Mouse (Mus musculus) spleen, adult 12 weeks (tissue): ENCODE measurements around the gene Ermard.

Experiments used
- DNase-seq: peaks from one replicate; pipeline ENCODE4 v3.0.0; 2022; ENCODE audit warnings: low spot score

The Ermard gene

GRCm38 (mm10) chr17:15060356-15060755 lies 19.3 kb downstream of the Ermard start:
- no peak for DNase-seq

- DNase-seq = no peak
Measured at GRCm38 (mm10) chr17:15065391-15066024, 24.5 kb downstream of the Ermard start.

- no peak for DNase-seq
Measured at GRCm38 (mm10) chr17:15066066-15066465, 25.1 kb downstream of the Ermard start.

GRCm38 (mm10) chr17:15066911-15067310 lies 25.9 kb downstream of the Ermard start:
- no peak for DNase-seq

GRCm38 (mm10) chr17:15068040-15068792 lies 27.2 kb downstream of the Ermard start:
- no peak for DNase-seq

GRCm38 (mm10) chr17:15069124-15069523 lies 28.1 kb downstream of the Ermard start:
- no peak for DNase-seq

GRCm38 (mm10) chr17:15072211-15072610 lies 31.2 kb downstream of the Ermard start:
- DNase-seq = no peak

GRCm38 (mm10) chr17:15075033-15075432 lies 34.0 kb downstream of the Ermard start:
- DNase-seq = no peak

- no peak for DNase-seq
Measured at GRCm38 (mm10) chr17:15077536-15077935, 36.5 kb downstream of the Ermard start.

- DNase-seq = no peak
Measured at GRCm38 (mm10) chr17:15084226-15084848, 43.3 kb downstream of the Ermard start.

- DNase-seq = no peak
Measured at GRCm38 (mm10) chr17:15085006-15085405, 44.0 kb downstream of the Ermard start.

- no peak for DNase-seq
Measured at GRCm38 (mm10) chr17:15088166-15088565, 47.2 kb downstream of the Ermard start.

GRCm38 (mm10) chr17:15088591-15089001 lies 47.6 kb downstream of the Ermard start:
- DNase-seq = no peak

GRCm38 (mm10) chr17:15091739-15092138 lies 50.7 kb downstream of the Ermard start:
- no peak for DNase-seq

GRCm38 (mm10) chr17:15093523-15093922 lies 52.5 kb downstream of the Ermard start:
- DNase-seq = no peak

GRCm38 (mm10) chr17:15096853-15097252 lies 55.8 kb downstream of the Ermard start:
- DNase-seq = no peak

- no peak for DNase-seq
Measured at GRCm38 (mm10) chr17:15098677-15099076, 57.7 kb downstream of the Ermard start.

- no peak for DNase-seq
Measured at GRCm38 (mm10) chr17:15101355-15101754, 60.3 kb downstream of the Ermard start.

GRCm38 (mm10) chr17:15107143-15107649 lies 66.2 kb downstream of the Ermard start:
- DNase-seq = no peak

GRCm38 (mm10) chr17:15108473-15109441 lies 67.7 kb downstream of the Ermard start:
- DNase-seq = no peak

- DNase-seq = no peak
Measured at GRCm38 (mm10) chr17:15115550-15115949, 74.5 kb downstream of the Ermard start.

GRCm38 (mm10) chr17:15120096-15120495 lies 79.1 kb downstream of the Ermard start:
- no peak for DNase-seq
